Mouse (Mus musculus): ENCODE results near the gene Pbx2.

GRCm38 (mm10) chr17:34596098-34596497 lies 5.0 kb downstream of the Pbx2 start:
- TF ChIP-seq CTCF (IDR thresholded peaks at IDR 0.05; ENCODE audit: borderline replicate concordance, insufficient read depth, low read length), result no peak
- no peak for TF ChIP-seq POLR2A (IDR thresholded peaks at IDR 0.05; ENCODE audit: low read depth, low read length)

All from embryonic fibroblast, embryonic 13.5 days (primary cell).